Mouse (Mus musculus) lung, embryonic 16.5 days (tissue): ENCODE data around the gene Arhgdia. TPM values are rescaled to one million over a fixed set of nuclear protein-coding genes. Genes with fewer than 3 reads are reported as not detected.

Experiments used
- ATAC-seq: fragments of 200-750 bp; cut with Nextera tagmentation; 2 replicates; pipeline ENCODE4 v1.8.0; 2017; ENCODE audit warnings: low read depth, mild to moderate bottlenecking, moderate library complexity
- H3K27ac ChIP-seq: fragments of 300-500 bp; sonication (generic); 2 replicates; pipeline ENCODE4 v1.5.1; 2014; ENCODE audit warnings: mild to moderate bottlenecking, control low read depth, low read length
- H3K27me3 ChIP-seq: fragments of 300-500 bp; sonication (generic); 2 replicates; pipeline ENCODE4 v1.6.1; 2014; ENCODE audit warnings: low read depth, low read length, mixed read lengths; ENCODE audit not compliant: control insufficient read depth, insufficient read depth
- H3K36me3 ChIP-seq: fragments of 300-500 bp; sonication (generic); 2 replicates; pipeline ENCODE4 v1.6.1; 2014; ENCODE audit warnings: low read length; ENCODE audit not compliant: control insufficient read depth, insufficient read depth
- H3K4me1 ChIP-seq: fragments of 300-500 bp; sonication (generic); replicated peaks from 2 replicates; pipeline ENCODE4 v1.6.1; 2014; ENCODE audit warnings: low read length, mixed read lengths; ENCODE audit not compliant: control insufficient read depth, insufficient read depth
- H3K4me2 ChIP-seq: fragments of 300-500 bp; sonication (generic); 2 replicates; pipeline ENCODE4 v1.6.1; 2014; ENCODE audit warnings: low read depth, low read length, control low read depth
- H3K4me3 ChIP-seq: fragments of 300-500 bp; sonication (generic); 2 replicates; pipeline ENCODE4 v1.5.1; 2014; ENCODE audit warnings: mild to moderate bottlenecking, low read length, control low read depth
- H3K9ac ChIP-seq: fragments of 300-500 bp; sonication (generic); 2 replicates; pipeline ENCODE4 v1.6.1; 2014; ENCODE audit warnings: low read length, control low read depth
- H3K9me3 ChIP-seq: fragments of 300-500 bp; sonication (generic); 2 replicates; pipeline ENCODE4 v1.6.1; 2016; ENCODE audit warnings: low read length; ENCODE audit not compliant: control insufficient read depth
- WGBS: fragments of 180-500 bp; shearing (Covaris S2); extraction: QIAGEN DNeasy Blood & Tissue Kit; methylation state at CpG from one replicate; pipeline ENCODE4 v1.1.7; 2014; 5-methylcytosine and 5-hydroxymethylcytosine counted together
- polyA plus RNA-seq: library from polyadenylated mRNA; unstranded; fragments of >200 nt; fragmentation: Nextera tagmentation; extraction: Ambion mirVana; gene quantifications from 2 replicates; pipeline ENCODE4 v1.2.1, GENCODE M21; 2015

The Arhgdia gene
- polyA plus RNA-seq, 1 experiment from 2014 or later = 680 TPM

- peak within 1 kb of the TSS; percentile 93 for H3K4me3 ChIP-seq
- no peaks in the 10 kb centered on the region for H3K27me3 ChIP-seq
- peaks cover 5% of the 10 kb centered on the region for H3K36me3 ChIP-seq
- peak within 1 kb of the TSS; percentile 96 for H3K27ac ChIP-seq
- H3K4me2 ChIP-seq = peak within 1 kb of the TSS; percentile 95
- peak within 1 kb of the TSS; percentile 97 for H3K9ac ChIP-seq
- H3K4me1 ChIP-seq = peaks cover 24% of the 10 kb centered on the region
- H3K9me3 ChIP-seq = no peaks in the 10 kb centered on the region
- peak; percentile 92 for ATAC-seq
- WGBS = under 1% methylated on average over 63 of the region's 87 CpGs
Measured at GRCm38 (mm10) chr11:120549168-120549945, 32.1 kb downstream of the Arhgdia start, which contains the start of gene Mcrip1. TSS of gene Mcrip1 (minus strand) at chr11:120549727.

DNA sequence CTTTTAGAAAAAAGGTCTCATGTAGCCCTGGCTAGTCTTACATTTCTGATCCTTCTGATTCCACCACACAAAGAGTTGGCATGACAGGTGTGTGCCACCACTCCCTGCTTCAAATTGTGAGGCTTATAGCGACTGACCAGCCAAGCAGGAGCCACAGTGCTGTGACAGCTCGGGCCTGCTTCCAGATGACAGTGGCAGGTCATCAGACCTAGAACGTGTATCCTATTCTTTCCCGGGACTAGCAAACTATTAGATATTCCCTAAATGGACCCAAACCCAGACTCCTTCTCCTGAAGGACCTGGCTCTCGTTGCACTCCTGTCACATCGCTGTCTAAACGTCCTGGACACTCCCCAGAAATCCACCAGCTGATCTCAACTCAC lies 32.6 kb downstream of the Arhgdia start:
- Histone ChIP-seq H3K4me2 (peak overlapping the region; percentile 95), H3K4me3 (peak overlapping the region; percentile 93), H3K27me3 (no peaks in the 10 kb centered on the region), H3K4me1 (peaks cover 24% of the 10 kb centered on the region), H3K27ac (peak overlapping the region; percentile 96), H3K9ac (peak overlapping the region; percentile 97), H3K9me3 (no peaks in the 10 kb centered on the region), H3K36me3 (peaks cover 9% of the 10 kb centered on the region)
- WGBS = 11% methylated on average over 7 of the region's 7 CpGs
- no peak for ATAC-seq

GRCm38 (mm10) chr11:120548214-120548613 lies 33.2 kb downstream of the Arhgdia start:
- H3K9me3 ChIP-seq = no peaks in the 10 kb centered on the region
- peak overlapping the region; percentile 93 for H3K4me3 ChIP-seq
- ATAC-seq = no peak
- peak overlapping the region; percentile 95 for H3K4me2 ChIP-seq
- H3K36me3 ChIP-seq = peaks cover 13% of the 10 kb centered on the region
- H3K27ac ChIP-seq = no peak overlapping the region
- H3K4me1 ChIP-seq = peaks cover 24% of the 10 kb centered on the region
- peak overlapping the region; percentile 97 for H3K9ac ChIP-seq
- WGBS = 88% methylated on average over 3 of the region's 3 CpGs
- no peaks in the 10 kb centered on the region for H3K27me3 ChIP-seq

DNA sequence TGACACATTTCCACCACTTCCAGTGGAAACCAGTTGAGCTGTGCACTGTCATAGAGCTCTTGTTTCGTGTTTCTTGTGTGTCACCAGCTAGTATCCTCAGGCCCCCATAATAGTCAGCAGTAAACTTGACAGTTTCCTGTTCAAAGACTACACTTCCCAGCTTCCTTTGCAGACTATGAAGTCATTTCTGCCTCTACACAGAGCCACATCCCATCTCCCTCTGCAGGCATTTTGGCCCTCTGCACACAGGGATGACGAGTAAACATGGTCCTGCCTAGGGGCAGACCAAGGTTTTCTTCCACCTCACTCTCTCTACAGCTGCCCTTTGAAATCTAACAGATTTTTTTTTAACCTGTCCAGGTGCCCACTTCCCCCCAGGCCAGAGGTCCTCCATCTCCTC lies 34.0 kb downstream of the Arhgdia start:
- Histone ChIP-seq H3K4me1 (peaks cover 24% of the 10 kb centered on the region), H3K27me3 (no peaks in the 10 kb centered on the region), H3K27ac (no peak overlapping the region), H3K36me3 (peaks cover 20% of the 10 kb centered on the region), H3K9ac (no peak overlapping the region), H3K9me3 (no peaks in the 10 kb centered on the region), H3K4me2 (no peak overlapping the region), H3K4me3 (no peak overlapping the region)
- 49% methylated on average over 2 of the region's 2 CpGs for WGBS
- no peak for ATAC-seq

- Histone ChIP-seq H3K27me3 (no peaks in the 10 kb centered on the region), H3K4me3 (no peak overlapping the region), H3K9me3 (no peaks in the 10 kb centered on the region), H3K4me1 (peaks cover 24% of the 10 kb centered on the region), H3K4me2 (no peak overlapping the region), H3K27ac (no peak overlapping the region), H3K36me3 (peaks cover 22% of the 10 kb centered on the region), H3K9ac (no peak overlapping the region)
- ATAC-seq = no peak
- 94% methylated on average over 3 of the region's 3 CpGs for WGBS
Measured at GRCm38 (mm10) chr11:120545964-120546363, 35.5 kb downstream of the Arhgdia start.

DNA sequence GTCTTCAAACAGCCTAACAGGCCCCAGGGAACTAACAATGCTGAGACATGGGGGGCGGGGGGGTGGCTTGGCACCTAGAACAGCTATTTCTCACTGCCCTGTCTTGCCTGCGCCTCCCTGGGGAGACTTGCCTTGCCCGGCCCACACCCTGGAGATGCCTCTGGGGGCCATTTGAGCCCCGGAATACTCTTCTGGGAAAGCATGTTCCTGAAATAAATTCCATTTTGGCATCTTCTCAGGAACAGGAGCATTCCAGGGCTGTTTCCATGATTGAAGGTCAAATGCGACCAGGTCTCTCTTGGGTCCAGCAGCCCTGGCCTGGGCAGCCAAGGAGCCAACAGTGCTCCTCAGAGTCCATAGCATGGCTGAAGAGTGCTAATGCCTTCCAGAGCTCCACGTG lies 39.0 kb downstream of the Arhgdia start:
- ATAC-seq = no peak
- peaks cover 30% of the 10 kb centered on the region for H3K4me1 ChIP-seq
- no peak overlapping the region for H3K27ac ChIP-seq
- peaks cover 22% of the 10 kb centered on the region for H3K36me3 ChIP-seq
- WGBS = 82% methylated on average over 6 of the region's 6 CpGs
- H3K27me3 ChIP-seq = no peaks in the 10 kb centered on the region
- H3K9ac ChIP-seq = no peak overlapping the region
- no peak overlapping the region for H3K4me2 ChIP-seq
- H3K9me3 ChIP-seq = no peaks in the 10 kb centered on the region
- H3K4me3 ChIP-seq = no peak overlapping the region

- no peak overlapping the region for H3K27ac ChIP-seq
- H3K9ac ChIP-seq = no peak overlapping the region
- no peaks in the 10 kb centered on the region for H3K9me3 ChIP-seq
- peaks cover 22% of the 10 kb centered on the region for H3K36me3 ChIP-seq
- peaks cover 28% of the 10 kb centered on the region for H3K4me1 ChIP-seq
- no peak overlapping the region for H3K4me3 ChIP-seq
- 38% methylated on average over 4 of the region's 4 CpGs for WGBS
- H3K27me3 ChIP-seq = no peaks in the 10 kb centered on the region
- no peak for ATAC-seq
- no peak overlapping the region for H3K4me2 ChIP-seq
Measured at GRCm38 (mm10) chr11:120541907-120542306, 39.5 kb downstream of the Arhgdia start.

GRCm38 (mm10) chr11:120539285-120540014 lies 42.0 kb downstream of the Arhgdia start:
- Histone ChIP-seq H3K9ac (peak overlapping the region; percentile 48; the same call in 1 of the 2 replicates), H3K27ac (peak overlapping the region; percentile 82), H3K4me2 (peak overlapping the region; percentile 17; the same call in 1 of the 2 replicates)

DNA sequence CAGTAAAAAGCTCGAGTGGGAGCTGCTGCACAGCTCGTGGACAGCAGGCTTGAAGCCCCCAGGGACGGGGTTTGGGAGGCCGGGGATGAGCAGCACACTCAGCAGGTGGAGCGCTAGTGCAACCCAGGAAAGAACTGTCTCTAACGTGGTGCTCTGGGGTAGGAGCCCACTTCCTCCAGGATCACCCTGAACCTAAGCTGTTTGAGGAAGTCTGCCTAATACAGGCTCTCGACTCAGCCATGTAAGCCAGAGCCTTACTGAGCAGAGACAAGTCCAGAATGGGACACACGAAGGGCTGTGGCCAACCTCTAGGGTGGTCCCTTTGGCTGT lies 42.5 kb downstream of the Arhgdia start:
- WGBS = 30% methylated on average over 8 of the region's 8 CpGs
- H3K9ac ChIP-seq = peak overlapping the region; percentile 32
- peaks cover 15% of the 10 kb centered on the region for H3K36me3 ChIP-seq
- H3K4me3 ChIP-seq = no peak overlapping the region
- peak overlapping the region; percentile 76 for H3K27ac ChIP-seq
- ATAC-seq = no peak
- H3K9me3 ChIP-seq = no peaks in the 10 kb centered on the region
- H3K4me2 ChIP-seq = no peak overlapping the region
- peaks cover 25% of the 10 kb centered on the region for H3K4me1 ChIP-seq
- H3K27me3 ChIP-seq = 0 out of 2 replicates have a peak, but pooled peaks cover 2% of the 10 kb centered on the region

More at GRCm38 (mm10) chr11:120539285-120540014, 42.0 kb downstream of the Arhgdia start:
- Histone ChIP-seq H3K4me1 (peaks cover 25% of the 10 kb centered on the region), H3K27me3 (no peaks in the 10 kb centered on the region), H3K4me3 (no peak overlapping the region), H3K36me3 (peaks cover 17% of the 10 kb centered on the region), H3K9me3 (no peaks in the 10 kb centered on the region)
- peak; percentile 82 for ATAC-seq
- 18% methylated on average over 10 of the region's 10 CpGs for WGBS
